Mouse (Mus musculus): ENCODE results near the gene Meis2. TPM values are rescaled to one million over a fixed set of nuclear protein-coding genes. Genes with fewer than 3 reads are reported as not detected.

Gene Meis2
- polyA plus RNA-seq, 1 experiment from 2014 or later = 142 TPM

- 65% methylated on average over 4 of the region's 4 CpGs for WGBS
- Histone ChIP-seq H3K9ac (ENCODE audit: low read depth, low read length) (no peak overlapping the region), H3K27ac (ENCODE audit: low read depth, low read length) (no peak overlapping the region), H3K4me2 (replicated peaks; ENCODE audit: low read depth, low read length) (no peak overlapping the region), H3K4me3 (ENCODE audit: low read depth, low read length) (no peak overlapping the region), H3K36me3 (ENCODE audit: control insufficient read depth, insufficient read depth, low read length) (no peaks in the 10 kb centered on the region), H3K27me3 (ENCODE audit: control insufficient read depth, insufficient read depth, low read length) (no peaks in the 10 kb centered on the region), H3K9me3 (ENCODE audit: control insufficient read depth, low read length) (no peaks in the 10 kb centered on the region), H3K4me1 (replicated peaks; ENCODE audit: control insufficient read depth, insufficient read depth, low read length) (peaks cover 20% of the 10 kb centered on the region)
- DNase-seq (ENCODE audit: low spot score) = no peak
- ATAC-seq (ENCODE audit: low FRiP score) = no peak
These were observed 43.7 kb downstream of the Meis2 start for GRCm38 (mm10) chr2:116021931-116022330.

DNA sequence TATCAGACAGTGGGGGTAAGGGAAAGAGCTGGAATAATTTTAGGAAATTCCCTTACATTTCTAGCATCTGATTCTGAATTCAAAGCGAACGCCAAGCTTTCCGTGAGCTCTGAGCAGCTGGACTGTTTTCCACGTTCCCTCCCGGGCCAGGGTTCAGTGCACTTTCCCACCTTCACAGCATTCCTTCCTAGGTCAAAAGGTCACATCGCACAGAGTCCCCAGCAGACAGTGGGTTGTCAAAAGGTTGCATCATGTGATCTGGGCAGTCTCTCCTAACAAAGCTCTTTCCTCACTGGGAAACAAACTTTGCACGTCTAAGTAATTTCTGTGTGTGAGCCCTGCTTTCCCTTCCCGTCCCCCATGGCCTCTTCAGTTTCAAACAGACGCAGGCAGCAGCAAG lies 44.6 kb downstream of the Meis2 start:
- ATAC-seq (ENCODE audit: low FRiP score) = peak; percentile 43; the same call in 1 of the 2 replicates
- 2% methylated on average over 9 of the region's 9 CpGs for WGBS
- peaks cover 20% of the 10 kb centered on the region for H3K4me1 ChIP-seq (replicated peaks; ENCODE audit: control insufficient read depth, insufficient read depth, low read length)
- H3K27me3 ChIP-seq (ENCODE audit: control insufficient read depth, insufficient read depth, low read length) = no peaks in the 10 kb centered on the region
- peak overlapping the region; percentile 92 for H3K27ac ChIP-seq (ENCODE audit: low read depth, low read length)
- no peaks in the 10 kb centered on the region for H3K9me3 ChIP-seq (ENCODE audit: control insufficient read depth, low read length)
- no peak overlapping the region for H3K4me3 ChIP-seq (ENCODE audit: low read depth, low read length)
- peak overlapping the region; percentile 13; the same call in 1 of the 2 replicates for H3K4me2 ChIP-seq (replicated peaks; ENCODE audit: low read depth, low read length)
- no peaks in the 10 kb centered on the region for H3K36me3 ChIP-seq (ENCODE audit: control insufficient read depth, insufficient read depth, low read length)
- DNase-seq (ENCODE audit: low spot score) = peak; percentile 55
- peak overlapping the region; percentile 20; the same call in 1 of the 2 replicates for H3K9ac ChIP-seq (ENCODE audit: low read depth, low read length)

DNA sequence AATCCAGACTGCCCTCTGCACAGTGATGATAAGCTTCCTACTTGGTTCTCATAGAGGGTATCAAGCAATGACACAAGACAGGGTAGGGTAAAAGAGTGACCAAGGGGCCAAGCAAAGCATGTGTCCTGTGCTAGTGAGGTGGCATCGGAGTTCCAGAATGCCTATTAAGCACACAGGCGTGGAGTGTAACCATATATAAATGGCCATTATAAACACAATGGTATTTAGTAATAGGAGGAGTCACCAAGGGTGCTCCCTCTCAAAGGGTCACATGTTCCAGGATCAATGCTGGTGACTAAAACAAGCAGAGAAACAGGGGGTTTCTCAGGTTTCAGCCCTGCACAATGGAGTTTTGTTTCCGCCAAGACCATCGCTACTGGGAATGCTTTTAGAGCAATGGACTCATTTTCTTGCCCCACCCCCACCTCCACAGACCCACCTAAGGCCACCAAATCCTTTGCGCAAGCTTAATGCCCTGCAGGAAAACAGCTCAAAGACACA lies 45.1 kb downstream of the Meis2 start:
- Histone ChIP-seq H3K4me1 (replicated peaks; ENCODE audit: control insufficient read depth, insufficient read depth, low read length) (peaks cover 20% of the 10 kb centered on the region), H3K9ac (ENCODE audit: low read depth, low read length) (peak overlapping the region; percentile 20), H3K4me3 (ENCODE audit: low read depth, low read length) (no peak overlapping the region), H3K27me3 (ENCODE audit: control insufficient read depth, insufficient read depth, low read length) (no peaks in the 10 kb centered on the region), H3K27ac (ENCODE audit: low read depth, low read length) (peak overlapping the region; percentile 92), H3K36me3 (ENCODE audit: control insufficient read depth, insufficient read depth, low read length) (no peaks in the 10 kb centered on the region), H3K9me3 (ENCODE audit: control insufficient read depth, low read length) (no peaks in the 10 kb centered on the region), H3K4me2 (replicated peaks; ENCODE audit: low read depth, low read length) (peak overlapping the region; percentile 13)
- WGBS = 4% methylated on average over 5 of the region's 5 CpGs
- DNase-seq (ENCODE audit: low spot score) = peak; percentile 60
- peak; percentile 66 for ATAC-seq (ENCODE audit: low FRiP score)

DNA sequence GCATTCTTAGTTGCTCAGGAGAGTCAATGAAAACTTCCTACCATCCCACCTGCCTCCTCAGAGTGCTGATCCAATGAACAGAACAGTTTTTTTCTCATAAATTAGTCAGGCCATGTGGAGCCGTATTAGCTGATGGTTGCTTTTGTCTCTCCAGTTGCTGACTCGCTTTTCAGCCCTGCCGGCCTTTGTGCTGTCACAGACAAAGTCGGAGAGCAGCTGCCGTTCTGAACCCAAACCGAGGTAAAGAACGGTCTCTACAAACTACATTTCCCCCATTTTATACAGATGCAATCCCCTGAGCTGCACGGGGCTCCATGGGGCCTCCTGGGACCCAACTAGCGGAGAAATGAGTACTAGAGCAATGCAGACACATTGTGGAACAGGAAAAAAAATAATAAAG lies 45.7 kb downstream of the Meis2 start:
- Histone ChIP-seq H3K9me3 (ENCODE audit: control insufficient read depth, low read length) (no peaks in the 10 kb centered on the region), H3K4me2 (replicated peaks; ENCODE audit: low read depth, low read length) (no peak overlapping the region; the same call in 1 of the 2 replicates), H3K4me1 (replicated peaks; ENCODE audit: control insufficient read depth, insufficient read depth, low read length) (peaks cover 20% of the 10 kb centered on the region), H3K27ac (ENCODE audit: low read depth, low read length) (peak overlapping the region; percentile 92), H3K9ac (ENCODE audit: low read depth, low read length) (peak overlapping the region; percentile 17), H3K4me3 (ENCODE audit: low read depth, low read length) (no peak overlapping the region), H3K36me3 (ENCODE audit: control insufficient read depth, insufficient read depth, low read length) (no peaks in the 10 kb centered on the region), H3K27me3 (ENCODE audit: control insufficient read depth, insufficient read depth, low read length) (no peaks in the 10 kb centered on the region)
- ATAC-seq (ENCODE audit: low FRiP score) (peak; percentile 66), DNase-seq (ENCODE audit: low spot score) (peak; percentile 68)
- WGBS = 11% methylated on average over 9 of the region's 9 CpGs

GRCm38 (mm10) chr2:116019466-116019794 lies 46.2 kb downstream of the Meis2 start:
- H3K27ac ChIP-seq (ENCODE audit: low read depth, low read length) = peak overlapping the region; percentile 92
- DNase-seq (ENCODE audit: low spot score) = no peak
- 33% methylated on average over 6 of the region's 6 CpGs for WGBS
- no peaks in the 10 kb centered on the region for H3K36me3 ChIP-seq (ENCODE audit: control insufficient read depth, insufficient read depth, low read length)
- H3K4me2 ChIP-seq (replicated peaks; ENCODE audit: low read depth, low read length) = 0 out of 2 replicates have a peak overlapping the region, but pooled peaks have one; percentile 5
- ATAC-seq (ENCODE audit: low FRiP score) = peak; percentile 41
- H3K4me3 ChIP-seq (ENCODE audit: low read depth, low read length) = no peak overlapping the region
- no peaks in the 10 kb centered on the region for H3K9me3 ChIP-seq (ENCODE audit: control insufficient read depth, low read length)
- H3K9ac ChIP-seq (ENCODE audit: low read depth, low read length) = peak overlapping the region; percentile 44; the same call in 1 of the 2 replicates
- peaks cover 20% of the 10 kb centered on the region for H3K4me1 ChIP-seq (replicated peaks; ENCODE audit: control insufficient read depth, insufficient read depth, low read length)
- no peaks in the 10 kb centered on the region for H3K27me3 ChIP-seq (ENCODE audit: control insufficient read depth, insufficient read depth, low read length)

DNA sequence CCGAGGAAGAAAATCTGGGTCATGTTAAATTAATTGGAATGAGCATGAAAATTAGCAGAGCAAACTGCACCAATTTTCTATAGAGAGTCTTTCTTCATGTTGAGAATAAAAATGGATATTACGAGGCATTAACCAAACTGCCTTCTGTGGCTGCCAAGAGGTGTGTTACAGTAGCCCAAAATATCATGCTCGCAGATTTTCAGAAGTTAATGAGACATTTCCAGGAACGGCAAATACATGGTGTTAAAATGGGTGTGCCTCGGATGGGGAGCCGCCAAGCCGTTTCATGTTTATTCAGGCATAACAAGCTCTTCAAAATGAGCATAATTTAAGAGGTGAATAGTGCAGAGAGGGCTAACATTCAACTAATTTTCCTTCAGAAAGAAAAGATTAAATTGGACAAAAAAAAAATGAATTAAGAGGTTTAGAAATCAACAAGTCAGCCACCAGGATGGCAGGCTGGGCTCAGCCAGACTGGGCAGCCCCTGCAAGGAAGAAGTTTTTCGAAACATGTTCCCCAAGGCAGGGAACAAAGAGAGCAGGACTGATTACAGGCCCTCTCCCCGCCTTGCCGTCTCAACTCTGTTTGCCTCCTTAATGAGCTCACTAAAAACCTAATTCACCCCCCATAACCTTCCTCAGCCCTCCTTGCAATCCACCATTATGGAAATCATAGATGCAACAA lies 46.7 kb downstream of the Meis2 start:
- DNase-seq (ENCODE audit: low spot score) = peak; percentile 48
- H3K4me3 ChIP-seq (ENCODE audit: low read depth, low read length) = no peak overlapping the region
- ATAC-seq (ENCODE audit: low FRiP score) = peak; percentile 31; the same call in 1 of the 2 replicates
- 40% methylated on average over 10 of the region's 10 CpGs for WGBS
- H3K9me3 ChIP-seq (ENCODE audit: control insufficient read depth, low read length) = no peaks in the 10 kb centered on the region
- no peaks in the 10 kb centered on the region for H3K36me3 ChIP-seq (ENCODE audit: control insufficient read depth, insufficient read depth, low read length)
- H3K9ac ChIP-seq (ENCODE audit: low read depth, low read length) = peak overlapping the region; percentile 44; the same call in 1 of the 2 replicates
- H3K27me3 ChIP-seq (ENCODE audit: control insufficient read depth, insufficient read depth, low read length) = no peaks in the 10 kb centered on the region
- no peak overlapping the region for H3K4me2 ChIP-seq (replicated peaks; ENCODE audit: low read depth, low read length)
- peak overlapping the region; percentile 92 for H3K27ac ChIP-seq (ENCODE audit: low read depth, low read length)
- peaks cover 20% of the 10 kb centered on the region for H3K4me1 ChIP-seq (replicated peaks; ENCODE audit: control insufficient read depth, insufficient read depth, low read length)

- Histone ChIP-seq H3K4me2 (replicated peaks; ENCODE audit: low read depth, low read length) (no peak overlapping the region), H3K27me3 (ENCODE audit: control insufficient read depth, insufficient read depth, low read length) (no peaks in the 10 kb centered on the region), H3K4me3 (ENCODE audit: low read depth, low read length) (no peak overlapping the region), H3K9ac (ENCODE audit: low read depth, low read length) (no peak overlapping the region), H3K27ac (ENCODE audit: low read depth, low read length) (no peak overlapping the region), H3K36me3 (ENCODE audit: control insufficient read depth, insufficient read depth, low read length) (no peaks in the 10 kb centered on the region), H3K9me3 (ENCODE audit: control insufficient read depth, low read length) (no peaks in the 10 kb centered on the region), H3K4me1 (replicated peaks; ENCODE audit: control insufficient read depth, insufficient read depth, low read length) (peaks cover 13% of the 10 kb centered on the region)
- WGBS = 78% methylated on average over 10 of the region's 10 CpGs
- DNase-seq (ENCODE audit: low spot score) = no peak
- no peak for ATAC-seq (ENCODE audit: low FRiP score)
These were observed 50.1 kb downstream of the Meis2 start for GRCm38 (mm10) chr2:116015520-116015919.

DNA sequence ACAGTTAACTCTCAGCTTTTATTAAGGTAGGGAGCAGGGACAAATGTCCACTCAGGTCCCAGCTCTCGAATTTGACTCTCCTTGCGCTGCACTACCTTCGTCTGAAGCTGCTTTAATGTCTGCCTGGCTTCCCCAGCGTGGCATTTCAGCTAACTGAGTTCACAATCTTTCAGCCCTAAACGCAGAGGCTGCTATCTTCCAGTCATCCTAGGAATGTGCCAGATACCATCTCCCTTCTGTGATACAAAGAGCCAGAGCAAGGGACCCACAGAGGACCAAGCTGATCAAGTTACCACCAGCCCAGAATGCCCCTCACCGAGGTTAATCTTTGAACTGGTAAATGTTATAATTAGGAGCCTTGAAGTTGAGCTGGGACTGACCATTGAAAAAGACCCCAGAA lies 55.2 kb downstream of the Meis2 start:
- no peak for ATAC-seq (ENCODE audit: low FRiP score)
- no peak overlapping the region for H3K4me2 ChIP-seq (replicated peaks; ENCODE audit: low read depth, low read length)
- peaks cover 9% of the 10 kb centered on the region; the same call in 1 of the 2 replicates for H3K4me1 ChIP-seq (replicated peaks; ENCODE audit: control insufficient read depth, insufficient read depth, low read length)
- no peaks in the 10 kb centered on the region for H3K27me3 ChIP-seq (ENCODE audit: control insufficient read depth, insufficient read depth, low read length)
- H3K36me3 ChIP-seq (ENCODE audit: control insufficient read depth, insufficient read depth, low read length) = no peaks in the 10 kb centered on the region
- H3K4me3 ChIP-seq (ENCODE audit: low read depth, low read length) = no peak overlapping the region
- H3K9ac ChIP-seq (ENCODE audit: low read depth, low read length) = no peak overlapping the region
- DNase-seq (ENCODE audit: low spot score) = no peak
- H3K9me3 ChIP-seq (ENCODE audit: control insufficient read depth, low read length) = no peaks in the 10 kb centered on the region
- H3K27ac ChIP-seq (ENCODE audit: low read depth, low read length) = no peak overlapping the region
- WGBS = 21% methylated on average over 6 of the region's 6 CpGs

GRCm38 (mm10) chr2:116010061-116010460 lies 55.6 kb downstream of the Meis2 start:
- WGBS = 83% methylated on average over 3 of the region's 3 CpGs
- Histone ChIP-seq H3K36me3 (ENCODE audit: control insufficient read depth, insufficient read depth, low read length) (no peaks in the 10 kb centered on the region), H3K9ac (ENCODE audit: low read depth, low read length) (no peak overlapping the region), H3K9me3 (ENCODE audit: control insufficient read depth, low read length) (no peaks in the 10 kb centered on the region), H3K4me1 (replicated peaks; ENCODE audit: control insufficient read depth, insufficient read depth, low read length) (peaks cover 9% of the 10 kb centered on the region; the same call in 1 of the 2 replicates), H3K4me3 (ENCODE audit: low read depth, low read length) (no peak overlapping the region), H3K4me2 (replicated peaks; ENCODE audit: low read depth, low read length) (no peak overlapping the region), H3K27ac (ENCODE audit: low read depth, low read length) (no peak overlapping the region), H3K27me3 (ENCODE audit: control insufficient read depth, insufficient read depth, low read length) (no peaks in the 10 kb centered on the region)
- DNase-seq (ENCODE audit: low spot score) = no peak
- no peak for ATAC-seq (ENCODE audit: low FRiP score)

All from hindbrain, embryonic 11.5 days (tissue).